Mouse (Mus musculus) spleen, adult 2 months (tissue): ENCODE data around the gene 1700001L19Rik.

Source experiments
- CTCF ChIP-seq: fragments of 200-500 bp; IDR thresholded peaks from 2 replicates; pipeline ENCODE4 v1.5.1; 2011; ENCODE audit warnings: mild to moderate bottlenecking, inconsistent platforms; ENCODE audit not compliant: insufficient read depth, insufficient read length, insufficient replicate concordance; ENCODE audit errors: extremely low read depth
- POLR2A ChIP-seq: fragments of 200-500 bp; IDR thresholded peaks from 2 replicates; pipeline ENCODE4 v1.6.1; 2011; ENCODE audit warnings: low read depth, low read length, inconsistent platforms

DNA sequence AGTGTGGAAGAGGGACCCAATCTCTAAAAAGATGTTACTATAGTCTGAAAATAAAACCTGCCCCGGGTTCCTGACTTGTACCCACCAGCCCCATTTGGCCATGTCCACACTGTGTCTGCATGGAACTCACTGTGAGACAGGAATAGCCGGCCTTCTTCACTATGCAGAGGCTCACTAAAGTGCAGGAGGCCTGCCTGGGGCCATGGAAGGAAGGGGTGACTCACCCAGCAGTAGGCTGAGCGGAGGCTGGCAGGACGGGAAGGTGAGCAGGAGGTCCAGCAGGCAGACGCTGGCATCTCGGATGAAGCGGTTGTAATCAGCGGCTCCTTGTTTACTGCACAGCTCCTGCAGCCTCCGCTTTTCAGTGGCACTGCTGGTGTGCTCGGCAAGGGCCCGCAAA lies 28.7 kb upstream of the 1700001L19Rik start:
- TF ChIP-seq CTCF (no peak), POLR2A (no peak)
